Mouse (Mus musculus) R1 (cell line): Measurements from ENCODE around the gene Tgfbr3l.

ENCODE experiments used
- DNase-seq: peaks from one replicate; pipeline ENCODE4 v3.0.0-alpha.2; 2018; ENCODE audit warnings: low read depth, low spot score

The Tgfbr3l gene

DNA sequence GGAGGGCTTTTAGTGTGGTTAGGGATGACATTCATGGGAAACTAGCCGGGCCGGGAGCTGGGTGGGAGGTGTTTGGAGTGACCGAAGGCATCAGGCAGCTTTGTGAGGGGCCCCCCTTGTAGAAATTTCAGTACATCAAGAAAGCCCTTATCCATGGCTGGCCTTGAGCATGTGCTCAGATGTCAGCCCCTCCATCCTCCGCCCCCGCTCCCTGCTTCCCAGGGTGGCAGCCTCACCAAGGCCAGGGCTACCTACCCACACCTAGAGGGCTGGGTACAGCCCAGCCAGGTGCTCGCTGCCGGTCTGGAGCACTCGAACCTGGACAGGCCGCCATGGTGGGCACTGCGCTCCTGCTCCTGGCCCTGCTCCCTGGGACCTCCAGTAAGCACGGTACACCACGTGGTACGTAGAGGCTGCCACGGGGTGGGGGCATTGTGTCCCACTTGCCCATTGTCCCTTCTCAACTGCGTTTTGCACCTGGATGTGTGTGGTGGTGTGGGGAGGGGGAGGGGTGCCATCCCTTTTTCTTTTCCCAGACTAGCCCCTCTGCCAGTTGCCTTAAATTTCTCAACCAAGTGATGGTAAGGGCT, at the start of gene Tgfbr3l:
Gene Tgfbr3l, plus strand, starts transcription at position 264 of the 590 bp plus-strand sequence.
- DNase-seq, result no peak

DNA sequence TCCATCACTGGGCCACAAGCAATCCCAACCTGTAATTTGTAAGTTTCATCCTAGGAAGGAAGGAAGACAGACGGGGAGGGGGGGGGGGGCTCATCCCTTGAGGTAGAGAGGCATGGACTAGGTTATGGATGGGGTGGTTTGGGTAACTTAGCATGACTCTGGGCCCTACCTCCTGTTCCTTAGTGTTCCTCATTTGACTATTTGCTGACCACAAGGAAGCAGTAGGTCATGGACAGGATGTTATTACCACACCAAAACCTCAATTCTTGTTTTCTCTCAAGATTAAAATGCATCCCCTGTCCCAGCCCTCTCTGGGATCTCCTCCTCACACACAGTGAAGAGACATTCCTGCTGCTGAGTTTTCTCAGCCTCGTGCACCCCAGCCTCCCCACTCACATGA, 46.7 kb upstream of the Tgfbr3l start:
- no peak for DNase-seq

DNA sequence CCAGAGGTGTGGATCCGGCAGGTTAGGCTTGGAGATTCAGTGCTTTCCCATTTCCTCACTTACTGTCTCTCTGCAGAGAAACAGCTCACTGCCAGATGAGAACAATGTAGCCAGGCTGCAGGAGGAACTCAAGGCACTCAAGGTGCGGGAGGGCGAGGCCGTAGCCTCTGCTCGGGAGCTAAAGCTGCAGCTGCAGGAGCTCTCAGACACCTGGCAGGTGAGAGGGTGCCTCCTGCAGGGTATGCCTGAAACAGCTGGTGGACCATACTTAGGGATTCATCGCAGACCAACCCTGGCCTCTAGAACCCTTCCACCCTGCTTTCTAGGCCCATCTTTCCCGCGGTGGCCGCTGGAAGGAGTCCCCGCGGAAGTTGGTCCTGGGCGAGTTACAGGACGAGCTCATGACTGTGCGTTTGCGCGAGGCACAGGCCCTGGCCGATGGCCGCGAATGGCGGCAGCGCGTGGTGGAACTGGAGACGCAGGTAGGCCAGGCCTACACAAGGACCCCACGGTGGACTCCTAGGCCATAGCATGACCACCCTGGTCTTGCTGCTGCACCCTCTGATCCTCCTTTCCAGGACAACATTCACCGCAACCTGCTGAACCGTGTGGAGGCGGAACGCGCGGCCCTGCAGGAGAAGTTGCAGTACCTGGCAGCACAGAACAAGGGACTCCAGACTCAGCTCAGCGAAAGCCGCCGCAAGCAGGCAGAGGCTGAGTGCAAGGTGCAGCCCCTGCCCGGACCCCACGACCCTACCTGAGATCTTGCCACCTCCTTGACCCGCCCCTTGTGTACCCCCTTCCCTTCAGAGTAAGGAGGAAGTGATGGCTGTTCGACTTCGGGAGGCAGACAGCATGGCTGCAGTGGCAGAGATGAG, 42.5 kb upstream of the Tgfbr3l start:
- DNase-seq, result peak; percentile 59

DNA sequence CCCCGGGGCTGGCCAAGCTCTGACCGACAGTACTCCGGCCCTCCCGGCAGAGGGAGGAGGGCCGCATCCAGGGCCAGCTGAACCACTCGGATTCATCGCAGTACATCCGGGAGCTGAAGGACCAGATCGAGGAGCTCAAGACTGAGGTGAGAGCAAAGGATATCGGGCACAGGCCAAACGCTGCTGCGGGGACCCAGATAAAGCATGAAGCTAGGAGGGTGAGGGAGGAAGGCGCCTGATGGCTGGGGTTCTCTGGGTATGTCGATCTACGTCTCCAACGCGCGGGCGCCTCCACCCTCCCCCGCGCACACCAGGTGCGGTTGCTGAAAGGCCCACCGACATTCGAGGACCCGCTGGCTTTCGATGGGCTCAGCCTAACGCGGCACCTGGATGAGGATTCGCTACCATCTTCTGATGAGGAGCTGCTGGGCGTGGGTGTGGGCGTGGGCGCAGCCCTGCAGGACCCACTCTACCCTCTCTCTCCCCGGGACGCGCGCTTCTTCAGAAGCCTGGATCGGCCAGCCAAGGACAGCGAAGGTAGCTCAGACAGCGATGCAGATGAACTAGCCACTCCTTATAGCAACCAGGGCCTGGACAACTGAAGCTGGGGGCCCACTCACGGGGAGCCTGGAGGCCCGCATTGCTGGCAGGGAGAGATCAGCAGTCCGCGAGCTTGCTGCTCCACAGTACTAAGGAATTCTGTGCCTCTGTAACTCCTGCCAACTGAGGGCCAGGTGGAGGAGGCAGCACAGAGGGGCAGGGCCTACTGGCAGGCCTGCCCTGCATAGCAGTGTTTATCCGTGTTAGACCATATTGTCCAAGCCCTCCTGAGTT, 41.6 kb upstream of the Tgfbr3l start:
- DNase-seq, result no peak

DNA sequence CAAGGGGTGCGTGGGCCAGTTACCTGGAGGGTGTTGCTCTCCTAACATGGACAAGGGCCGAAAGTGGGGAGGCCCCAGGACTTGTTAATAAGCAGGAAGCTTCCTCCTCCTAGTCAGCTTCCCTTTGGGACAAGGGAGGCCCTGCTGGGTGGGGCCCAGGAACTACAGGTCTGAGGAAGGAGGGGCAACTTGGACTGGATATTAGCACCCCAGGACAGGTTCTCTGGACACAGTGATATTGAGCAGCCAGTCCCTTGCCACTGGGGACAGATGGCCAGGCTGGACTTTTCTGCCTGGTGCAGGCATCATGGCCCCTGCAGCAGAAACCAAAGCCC, 41.0 kb upstream of the Tgfbr3l start:
- no peak for DNase-seq

DNA sequence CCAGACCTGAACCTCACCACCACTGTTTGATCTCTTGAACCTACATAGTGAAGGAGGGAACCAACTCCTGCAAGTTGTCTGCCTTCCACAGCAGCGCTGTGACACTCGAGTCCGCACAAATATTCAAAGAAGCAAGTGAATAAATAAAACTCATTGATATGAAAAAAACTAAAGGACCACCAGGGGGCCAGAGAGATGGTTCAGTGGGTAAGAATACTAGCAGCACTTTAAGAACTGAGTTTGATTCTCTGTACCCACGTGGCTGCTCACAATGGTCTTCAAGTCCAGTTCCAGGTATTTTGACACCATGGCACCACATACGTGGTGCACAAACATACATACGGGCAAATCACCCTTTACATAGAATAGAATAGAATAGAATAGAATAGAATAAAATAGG, 36.9 kb upstream of the Tgfbr3l start:
- no peak for DNase-seq

DNA sequence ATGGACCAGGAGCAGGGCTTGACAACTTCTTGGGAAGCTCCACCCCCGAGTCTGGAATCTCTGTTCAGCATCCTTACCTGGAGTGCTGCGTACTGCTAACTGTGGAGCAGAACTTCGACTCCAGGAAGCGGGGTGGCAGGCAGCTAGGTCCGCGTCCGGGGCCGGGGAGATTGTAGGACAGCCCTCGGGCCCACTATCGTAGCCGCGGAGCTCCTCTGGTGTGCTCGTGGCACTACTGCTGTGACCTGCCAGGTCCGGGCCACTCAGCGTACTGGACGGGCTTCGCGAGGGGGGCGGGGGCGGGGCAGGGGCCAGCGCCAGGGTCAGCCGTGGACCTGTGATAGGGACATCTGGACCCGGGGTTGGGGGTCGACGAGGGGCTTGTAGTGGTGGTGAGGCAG, 35.2 kb upstream of the Tgfbr3l start:
- peak; percentile 47 for DNase-seq

DNA sequence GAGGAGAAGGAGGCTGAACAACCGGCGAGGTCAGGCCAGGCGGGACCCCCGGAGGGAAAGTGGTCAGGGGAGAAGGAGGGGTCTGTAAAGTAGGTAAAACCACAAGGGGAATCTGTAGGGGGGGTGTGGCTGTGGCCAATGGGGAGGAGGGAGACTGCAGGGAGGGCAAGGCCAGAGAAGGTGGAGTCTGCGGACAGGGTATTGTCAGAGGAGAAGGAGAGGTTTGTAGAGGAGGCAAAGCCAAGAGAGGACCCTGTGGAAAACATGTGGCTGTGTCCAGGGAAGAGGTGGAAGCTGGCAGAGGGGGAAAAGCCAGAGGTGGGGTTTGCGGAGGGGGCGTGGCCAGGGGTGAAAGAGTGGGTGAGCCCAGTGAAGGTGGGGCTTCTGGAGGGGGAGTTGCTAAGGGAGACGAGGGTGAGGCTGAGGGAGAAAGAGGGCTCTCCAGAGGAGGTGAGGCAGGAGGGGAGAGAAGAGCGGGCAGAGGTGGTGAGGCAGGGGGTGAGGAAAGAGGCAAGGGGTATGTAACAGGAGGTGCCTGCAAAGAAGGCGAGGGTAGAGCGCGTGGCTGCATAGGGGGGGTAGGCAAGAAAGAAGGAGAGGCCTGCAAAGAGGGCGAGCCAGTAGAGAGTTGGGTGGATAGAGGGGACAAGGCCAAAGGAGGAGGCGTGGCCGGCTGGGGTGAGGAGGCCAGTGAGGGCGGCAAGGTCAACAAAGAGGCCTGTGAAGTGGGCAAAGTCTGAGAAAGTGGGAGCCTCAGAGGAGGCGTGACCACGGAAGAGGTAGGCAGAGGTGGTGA, 34.6 kb upstream of the Tgfbr3l start:
- peak; percentile 81 for DNase-seq

DNA sequence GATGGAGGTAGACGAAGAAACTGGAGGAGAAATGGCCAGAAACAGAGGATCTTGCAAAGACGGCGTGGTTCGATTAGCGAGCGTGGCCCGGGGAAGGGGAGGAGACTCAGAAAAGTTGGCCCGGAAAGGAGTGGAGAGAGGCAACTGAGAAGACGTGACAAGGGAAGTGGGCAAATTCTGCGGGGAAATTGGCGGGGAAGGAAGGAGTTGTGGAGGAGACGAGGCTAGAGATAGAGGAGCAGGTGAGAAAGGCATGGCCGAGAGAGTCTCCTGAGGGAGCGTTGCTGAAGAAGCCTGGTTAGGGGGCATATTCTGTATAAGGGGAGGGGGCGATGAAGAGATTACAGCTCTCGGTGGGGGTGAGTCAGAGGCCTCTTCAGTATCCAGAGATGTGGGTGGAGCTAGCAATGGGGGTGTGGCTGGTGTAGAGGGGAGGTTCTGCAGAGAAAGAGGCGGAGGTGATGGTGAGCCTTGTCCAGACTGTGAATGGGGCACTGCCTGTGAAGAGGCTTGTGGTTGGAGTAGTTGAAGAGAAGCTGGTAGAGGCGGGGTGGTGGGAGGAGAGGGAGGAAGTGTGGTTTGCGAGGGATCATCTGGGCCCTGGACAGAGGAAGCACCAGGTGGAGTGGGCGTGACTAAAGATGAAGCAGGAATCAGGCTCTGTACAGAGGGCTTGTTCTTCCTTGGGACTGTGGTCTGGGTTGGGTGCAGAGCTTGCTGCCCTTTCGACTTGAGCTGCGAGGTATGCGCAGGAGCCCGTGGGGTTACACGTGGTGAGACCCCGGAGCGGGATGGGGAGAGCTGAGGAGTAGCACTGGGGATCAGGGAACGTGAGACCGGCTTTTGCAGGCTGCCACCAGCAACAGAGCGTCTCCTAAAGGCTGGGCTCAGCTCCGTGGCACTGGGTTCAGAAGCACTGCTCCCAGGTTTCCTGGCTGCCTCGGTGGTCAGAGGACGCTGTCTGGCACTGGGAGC, 33.7 kb upstream of the Tgfbr3l start:
- peak; percentile 89 for DNase-seq

DNA sequence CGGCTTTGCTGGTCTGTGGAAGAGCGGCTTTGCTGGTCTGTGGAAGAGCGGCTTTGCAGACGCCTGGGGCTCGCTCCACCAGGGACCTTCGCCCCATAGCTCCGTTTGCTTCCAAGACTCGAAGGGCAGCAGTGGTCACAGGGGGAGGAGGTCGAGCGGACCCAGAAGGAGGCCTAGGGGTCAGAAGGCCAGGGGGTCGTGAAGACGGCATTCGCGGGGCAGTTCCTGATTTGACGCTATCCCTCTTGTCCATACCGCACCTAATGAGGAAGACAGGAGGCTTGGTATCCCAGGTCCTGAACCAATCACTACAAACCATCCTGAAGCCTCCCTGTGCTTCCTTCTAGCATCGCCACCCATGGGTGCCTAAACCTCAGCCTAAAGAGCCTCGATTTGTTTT, 31.7 kb upstream of the Tgfbr3l start:
- DNase-seq, result no peak

DNA sequence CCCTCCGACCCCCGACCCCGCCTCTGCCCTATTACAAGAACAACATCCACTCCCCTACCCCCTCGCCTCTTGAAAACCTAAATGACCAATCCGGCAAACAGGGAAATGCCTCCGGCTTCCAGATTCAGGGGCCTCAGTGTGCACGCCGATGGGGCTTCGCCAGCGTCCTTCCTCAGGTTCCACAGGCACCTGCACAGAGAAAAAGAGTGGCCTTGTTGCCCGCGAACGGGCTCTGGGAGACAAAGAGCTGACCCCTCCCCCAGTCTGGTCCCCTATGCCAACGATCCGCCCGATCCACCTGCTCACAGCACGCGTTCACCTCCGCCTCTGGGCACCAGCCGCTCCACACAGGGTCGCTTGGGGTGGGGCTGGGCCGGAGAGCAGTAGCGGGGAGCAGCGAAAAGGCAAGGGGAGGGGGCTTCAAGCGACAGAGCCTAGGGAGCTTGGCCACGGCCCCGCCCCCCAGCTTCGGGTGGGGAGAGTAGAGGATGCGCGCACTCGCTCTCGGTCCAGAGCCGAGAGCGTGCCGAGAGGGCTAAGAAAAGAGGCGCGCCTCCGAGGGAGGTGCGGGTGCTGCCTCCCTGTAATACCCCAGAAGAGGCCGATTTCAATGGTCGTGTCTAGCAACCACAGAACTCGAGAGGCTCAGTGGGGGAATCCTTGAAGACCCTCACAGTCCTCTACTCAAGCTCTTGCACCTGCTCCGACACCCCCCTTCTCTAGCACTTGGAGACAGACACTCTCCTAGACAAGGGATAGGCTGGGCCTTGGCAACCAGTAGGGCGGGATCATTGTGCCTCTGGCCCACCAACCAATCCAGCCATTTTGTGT, 31.0 kb upstream of the Tgfbr3l start, which contains the start of gene Prr36:
Gene Prr36, minus strand, starts transcription at position 669 of the 831 bp plus-strand sequence.
- peak; percentile 94 for DNase-seq

DNA sequence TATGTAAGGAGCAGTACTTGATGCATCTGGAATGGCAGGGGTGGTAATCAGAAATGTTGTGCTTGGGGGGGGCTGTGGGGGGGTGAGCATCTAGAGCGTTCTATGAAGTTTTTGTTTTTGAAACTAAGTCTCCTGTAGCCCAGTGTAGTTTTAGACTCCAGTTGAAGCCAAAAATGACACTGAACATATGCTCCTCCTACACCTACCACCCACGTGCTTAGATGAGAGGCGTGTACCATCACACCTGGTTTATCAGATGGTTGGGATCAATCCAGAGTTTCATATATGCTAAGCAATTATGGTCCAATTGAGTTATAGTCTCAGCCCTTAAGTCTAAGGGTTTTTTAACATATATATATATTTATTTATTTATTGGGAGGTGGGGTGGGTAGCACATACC, 28.4 kb upstream of the Tgfbr3l start:
- no peak for DNase-seq

DNA sequence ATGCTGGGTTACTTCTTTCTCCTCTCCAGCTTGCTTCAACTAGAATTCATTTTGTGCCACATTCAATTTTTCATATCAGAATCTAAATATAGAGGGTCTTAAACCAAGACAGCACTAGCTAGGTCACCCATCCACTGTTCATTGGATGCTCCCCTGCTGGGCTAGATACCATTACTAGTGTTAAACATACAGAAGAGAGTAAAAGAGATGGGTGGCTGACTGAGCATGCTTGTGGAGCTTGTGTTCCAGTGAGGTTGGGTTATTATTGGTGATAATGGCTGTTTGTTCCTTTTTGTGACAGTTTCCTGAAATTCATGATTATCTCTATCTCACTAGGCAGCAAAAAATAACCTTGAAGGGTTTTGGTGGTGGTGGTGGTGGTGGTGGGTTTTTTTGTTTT, 26.0 kb upstream of the Tgfbr3l start:
- no peak for DNase-seq

DNA sequence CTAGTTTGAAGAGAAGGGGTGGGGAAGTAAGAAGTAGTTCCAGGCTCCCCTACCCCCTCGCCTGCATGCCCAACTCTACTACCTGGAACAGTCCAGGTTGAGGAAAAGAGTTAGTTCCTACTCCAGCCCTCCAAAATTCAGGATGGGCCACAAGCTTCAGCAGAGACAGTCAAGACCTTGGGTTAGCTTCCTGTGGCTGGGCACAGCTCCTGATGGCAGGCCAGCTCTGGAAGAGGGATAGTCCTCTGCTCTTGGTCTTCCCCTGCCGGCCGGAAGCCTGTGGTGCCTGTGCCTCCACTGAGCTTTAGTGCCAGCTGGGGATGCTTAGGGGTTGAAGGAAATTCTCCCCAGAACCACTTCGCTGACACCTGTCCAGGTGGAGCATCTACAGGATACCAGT, 21.7 kb upstream of the Tgfbr3l start:
- DNase-seq, result no peak

DNA sequence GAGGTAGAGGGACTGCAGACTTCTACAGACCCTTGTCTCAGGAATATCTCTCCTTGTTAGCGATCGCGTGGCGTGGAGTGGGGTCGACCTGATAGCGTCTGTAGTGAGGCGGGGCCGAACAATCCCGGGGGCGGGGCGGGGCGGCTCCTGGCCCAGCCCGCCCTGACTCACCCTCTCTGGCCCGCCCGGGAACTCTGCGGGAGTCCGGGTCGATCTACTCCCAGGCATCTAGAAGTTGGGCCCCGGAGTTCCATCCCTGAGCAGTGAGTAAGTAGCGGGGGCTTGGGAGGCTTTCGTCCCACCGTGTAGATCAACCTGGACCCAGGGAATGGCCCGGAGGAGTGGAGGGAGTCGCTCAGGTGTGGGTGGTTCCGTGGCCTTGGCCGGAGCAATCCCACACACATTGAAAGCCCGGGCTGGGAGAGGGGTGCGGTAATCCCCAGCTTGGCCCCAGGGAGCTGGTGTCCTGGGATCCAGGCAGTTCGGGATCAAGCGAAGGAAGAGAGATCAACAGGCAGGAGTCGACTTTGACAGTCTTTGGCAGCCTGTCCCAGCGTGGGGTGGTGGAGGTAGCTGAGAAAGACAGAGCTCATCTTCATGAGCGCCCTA, 21.2 kb upstream of the Tgfbr3l start, which contains the start of gene Lrrc8e:
Gene Lrrc8e, plus strand, starts transcription at position 89 of the 609 bp plus-strand sequence.
- peak; percentile 42 for DNase-seq

DNA sequence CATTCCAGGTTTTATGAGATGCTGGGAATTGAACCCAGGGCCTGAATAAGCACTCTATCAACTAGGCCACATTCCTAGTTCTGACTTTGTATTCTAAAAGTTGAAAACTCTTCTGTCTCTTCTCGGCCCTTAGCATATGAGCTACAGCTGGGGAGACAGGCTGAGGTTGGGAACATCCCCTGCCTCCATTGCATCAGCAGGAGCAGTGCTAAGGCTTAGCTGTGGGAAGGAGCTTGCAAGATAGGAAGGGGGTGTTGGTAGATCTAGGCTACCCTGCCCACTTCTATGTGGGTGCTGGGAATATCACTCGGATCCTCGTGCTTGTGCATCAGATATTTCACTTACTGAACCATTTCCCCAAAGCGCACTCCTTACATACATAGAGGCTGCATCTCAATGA, 20.1 kb upstream of the Tgfbr3l start:
- no peak for DNase-seq

DNA sequence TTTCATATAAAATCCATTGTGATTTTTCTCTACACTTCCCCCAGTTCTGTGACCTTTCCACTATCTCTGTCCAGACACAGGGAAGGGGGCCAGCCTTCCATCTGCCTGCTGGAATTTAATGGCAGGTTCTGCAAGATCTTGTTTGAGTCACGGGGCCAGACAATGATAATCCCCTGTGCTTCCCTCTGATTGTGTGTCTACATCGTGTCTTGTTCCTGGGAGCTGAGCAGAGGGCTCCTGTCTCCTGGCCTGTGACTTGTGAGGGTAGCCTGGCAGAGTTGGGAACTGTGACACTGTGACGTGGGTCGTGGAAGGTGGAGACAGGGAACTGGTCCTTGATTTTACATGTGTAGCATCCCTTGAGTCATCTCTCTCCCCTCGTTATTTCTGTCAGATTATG, 18.2 kb upstream of the Tgfbr3l start:
- DNase-seq, result no peak

DNA sequence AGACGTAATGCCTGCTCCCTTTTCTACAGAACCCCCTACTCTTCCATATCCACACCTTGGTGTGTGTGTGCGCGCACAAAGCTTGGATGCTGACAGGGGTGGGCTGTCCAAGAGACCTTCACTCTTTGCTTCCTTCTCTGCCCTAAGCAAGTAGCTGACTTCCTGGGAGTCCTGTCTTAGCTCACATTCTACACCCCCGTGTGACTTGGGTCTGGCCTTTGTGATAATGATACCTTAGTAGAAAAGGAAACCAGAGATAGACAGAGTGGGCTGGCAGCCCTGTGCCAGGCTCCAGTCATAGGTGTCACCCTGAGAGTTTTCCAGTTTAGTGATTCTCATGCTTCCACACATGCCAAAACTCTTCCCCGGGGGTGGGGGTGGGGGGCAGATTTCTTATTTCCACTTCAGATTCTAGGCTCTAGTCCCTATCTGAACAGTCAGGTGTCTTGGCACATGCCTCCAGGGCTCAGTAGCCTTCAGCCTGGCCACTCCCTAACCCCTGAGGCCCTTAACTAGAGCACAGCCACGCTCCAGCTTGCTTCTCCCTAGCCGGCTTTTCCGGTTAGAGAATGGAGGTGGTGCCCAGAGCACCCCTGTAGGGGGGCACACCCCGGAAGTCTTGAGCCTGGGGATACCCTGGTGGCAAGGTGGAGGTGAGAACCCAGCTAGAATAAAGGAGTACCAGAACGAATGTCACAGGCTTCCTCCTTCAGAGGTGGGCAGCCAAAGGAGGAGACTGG, 17.2 kb upstream of the Tgfbr3l start:
- DNase-seq, result no peak
